Mouse (Mus musculus) limb, embryonic 12.5 days (tissue): ENCODE measurements at regions not wholly inside any gene's neighbourhood (a gene's known extent, or its start where the extent isn't known, plus 50 kb on each side); places are given as distances from the start of the nearest gene placed in this dataset.

ENCODE experiments used
- ATAC-seq: fragments of 200-750 bp; cut with Nextera tagmentation; 2 replicates; pipeline ENCODE4 v1.8.0; 2017; ENCODE audit warnings: low read depth, moderate TSS enrichment; ENCODE audit not compliant: insufficient number of reproducible peaks, insufficient read depth, low FRiP score, low TSS enrichment
- H3K27ac ChIP-seq: fragments of 300-500 bp; sonication (generic); 2 replicates; pipeline ENCODE4 v1.5.1; 2016; ENCODE audit warnings: mild to moderate bottlenecking, moderate library complexity
- H3K27me3 ChIP-seq: fragments of 300-500 bp; sonication (generic); 2 replicates; pipeline ENCODE4 v1.6.1; 2016; ENCODE audit warnings: mild to moderate bottlenecking, moderate library complexity
- H3K36me3 ChIP-seq: fragments of 300-500 bp; sonication (generic); 2 replicates; pipeline ENCODE4 v1.6.1; 2016; ENCODE audit warnings: mild to moderate bottlenecking, moderate library complexity
- H3K4me1 ChIP-seq: fragments of 300-500 bp; sonication (generic); replicated peaks from 2 replicates; pipeline ENCODE4 v1.6.1; 2016
- H3K4me2 ChIP-seq: fragments of 300-500 bp; sonication (generic); 2 replicates; pipeline ENCODE4 v1.6.1; 2016; ENCODE audit warnings: mild to moderate bottlenecking, moderate library complexity
- H3K4me3 ChIP-seq: fragments of 300-500 bp; sonication (generic); replicated peaks from 2 replicates; pipeline ENCODE4 v1.5.1; 2016; ENCODE audit warnings: mild to moderate bottlenecking
- H3K9ac ChIP-seq: fragments of 300-500 bp; sonication (generic); replicated peaks from 2 replicates; pipeline ENCODE4 v1.6.1; 2016; ENCODE audit warnings: mild to moderate bottlenecking, moderate library complexity
- H3K9me3 ChIP-seq: fragments of 300-500 bp; sonication (generic); 2 replicates; pipeline ENCODE4 v1.6.1; 2016; ENCODE audit warnings: mild to moderate bottlenecking, moderate library complexity
- WGBS: fragments of 180-500 bp; shearing (Covaris S2); methylation state at CpG from one replicate; pipeline ENCODE4 v1.1.7; 2016; 5-methylcytosine and 5-hydroxymethylcytosine counted together

- no peaks in the 10 kb centered on the region for H3K4me1 ChIP-seq
- no peaks in the 10 kb centered on the region for H3K36me3 ChIP-seq
- H3K27me3 ChIP-seq, result peaks cover 11% of the 10 kb centered on the region; the same call in 1 of the 2 replicates
- H3K9ac ChIP-seq, result no peak overlapping the region
- no peak overlapping the region for H3K4me2 ChIP-seq
- H3K27ac ChIP-seq, result no peak overlapping the region
- ATAC-seq, result no peak
- WGBS, result 72% methylated on average over 12 of the region's 12 CpGs
- no peak overlapping the region for H3K4me3 ChIP-seq
- H3K9me3 ChIP-seq, result no peaks in the 10 kb centered on the region
Measured at GRCm38 (mm10) chr12:107335106-107335505, 153.3 kb upstream of the 3110018I06Rik start.

GRCm38 (mm10) chr12:107338758-107339157 is 149.7 kb upstream of the 3110018I06Rik start:
- Histone ChIP-seq H3K27ac (no peak overlapping the region), H3K4me2 (no peak overlapping the region), H3K4me3 (no peak overlapping the region), H3K9ac (no peak overlapping the region), H3K4me1 (no peaks in the 10 kb centered on the region), H3K36me3 (no peaks in the 10 kb centered on the region), H3K27me3 (no peaks in the 10 kb centered on the region; the same call in 1 of the 2 replicates), H3K9me3 (no peaks in the 10 kb centered on the region)
- ATAC-seq, result no peak
- 72% methylated on average over 10 of the region's 10 CpGs for WGBS

GRCm38 (mm10) chr12:107356211-107356610 is 132.2 kb upstream of the 3110018I06Rik start:
- Histone ChIP-seq H3K4me3 (no peak overlapping the region), H3K27me3 (peaks cover 6% of the 10 kb centered on the region; the same call in 1 of the 2 replicates), H3K36me3 (no peaks in the 10 kb centered on the region), H3K4me2 (no peak overlapping the region), H3K9ac (no peak overlapping the region), H3K4me1 (no peaks in the 10 kb centered on the region), H3K9me3 (no peaks in the 10 kb centered on the region), H3K27ac (no peak overlapping the region)
- WGBS, result 38% methylated on average over 6 of the region's 6 CpGs
- no peak for ATAC-seq

GRCm38 (mm10) chr12:107356974-107357373 is 131.5 kb upstream of the 3110018I06Rik start:
- whole genome bisulfite sequencing, result 86% methylated on average over 7 of the region's 7 CpGs
- H3K9me3 ChIP-seq, result no peaks in the 10 kb centered on the region
- no peak overlapping the region for H3K9ac ChIP-seq
- no peak for ATAC-seq
- peaks cover 6% of the 10 kb centered on the region; the same call in 1 of the 2 replicates for H3K27me3 ChIP-seq
- H3K36me3 ChIP-seq, result no peaks in the 10 kb centered on the region
- no peaks in the 10 kb centered on the region for H3K4me1 ChIP-seq
- no peak overlapping the region for H3K4me3 ChIP-seq
- H3K4me2 ChIP-seq, result no peak overlapping the region
- H3K27ac ChIP-seq, result no peak overlapping the region

GRCm38 (mm10) chr12:107360511-107360910 is 127.9 kb upstream of the 3110018I06Rik start:
- 84% methylated on average over 12 of the region's 12 CpGs for WGBS
- Histone ChIP-seq H3K4me3 (no peak overlapping the region), H3K4me2 (no peak overlapping the region), H3K9me3 (no peaks in the 10 kb centered on the region), H3K36me3 (no peaks in the 10 kb centered on the region), H3K27ac (no peak overlapping the region), H3K27me3 (0 out of 2 replicates have a peak, but pooled peaks cover 6% of the 10 kb centered on the region), H3K9ac (no peak overlapping the region), H3K4me1 (no peaks in the 10 kb centered on the region)
- no peak for ATAC-seq

GRCm38 (mm10) chr12:107361606-107362005 is 126.8 kb upstream of the 3110018I06Rik start:
- no peak overlapping the region for H3K27ac ChIP-seq
- no peaks in the 10 kb centered on the region for H3K9me3 ChIP-seq
- ATAC-seq, result no peak
- no peak overlapping the region for H3K4me3 ChIP-seq
- no peaks in the 10 kb centered on the region for H3K27me3 ChIP-seq
- H3K9ac ChIP-seq, result no peak overlapping the region
- H3K4me1 ChIP-seq, result no peaks in the 10 kb centered on the region
- WGBS, result 92% methylated on average over 7 of the region's 7 CpGs
- no peaks in the 10 kb centered on the region for H3K36me3 ChIP-seq
- H3K4me2 ChIP-seq, result no peak overlapping the region

- Histone ChIP-seq H3K36me3 (no peaks in the 10 kb centered on the region), H3K9ac (no peak overlapping the region), H3K4me2 (no peak overlapping the region), H3K27me3 (no peaks in the 10 kb centered on the region), H3K4me1 (no peaks in the 10 kb centered on the region), H3K27ac (no peak overlapping the region), H3K4me3 (no peak overlapping the region), H3K9me3 (no peaks in the 10 kb centered on the region)
- ATAC-seq, result no peak
- 88% methylated on average over 10 of the region's 10 CpGs for WGBS
Measured at GRCm38 (mm10) chr12:107362120-107362519, 126.3 kb upstream of the 3110018I06Rik start.

- no peak overlapping the region for H3K4me3 ChIP-seq
- no peak overlapping the region for H3K27ac ChIP-seq
- H3K9me3 ChIP-seq, result no peaks in the 10 kb centered on the region
- ATAC-seq, result no peak
- 80% methylated on average over 7 of the region's 7 CpGs for WGBS
- H3K36me3 ChIP-seq, result no peaks in the 10 kb centered on the region
- H3K27me3 ChIP-seq, result peaks cover 17% of the 10 kb centered on the region
- H3K9ac ChIP-seq, result no peak overlapping the region
- H3K4me1 ChIP-seq, result no peaks in the 10 kb centered on the region
- no peak overlapping the region for H3K4me2 ChIP-seq
Measured at GRCm38 (mm10) chr12:107372254-107372653, 116.2 kb upstream of the 3110018I06Rik start.

- no peak for ATAC-seq
- Histone ChIP-seq H3K4me3 (no peak overlapping the region), H3K4me2 (no peak overlapping the region), H3K9me3 (no peaks in the 10 kb centered on the region), H3K4me1 (no peaks in the 10 kb centered on the region), H3K9ac (no peak overlapping the region), H3K27me3 (peaks cover 4% of the 10 kb centered on the region), H3K36me3 (no peaks in the 10 kb centered on the region), H3K27ac (no peak overlapping the region)
- WGBS, result 48% methylated on average over 14 of the region's 14 CpGs
Measured at GRCm38 (mm10) chr12:107392050-107392795, 96.2 kb upstream of the 3110018I06Rik start.

GRCm38 (mm10) chr12:107394467-107394866 is 94.0 kb upstream of the 3110018I06Rik start:
- no peak overlapping the region for H3K4me2 ChIP-seq
- no peaks in the 10 kb centered on the region for H3K9me3 ChIP-seq
- peaks cover 9% of the 10 kb centered on the region for H3K27me3 ChIP-seq
- no peak overlapping the region for H3K9ac ChIP-seq
- 52% methylated on average over 1 of the region's 1 CpGs for WGBS
- no peaks in the 10 kb centered on the region for H3K36me3 ChIP-seq
- no peak overlapping the region for H3K4me3 ChIP-seq
- H3K4me1 ChIP-seq, result no peaks in the 10 kb centered on the region
- ATAC-seq, result no peak
- no peak overlapping the region for H3K27ac ChIP-seq

GRCm38 (mm10) chr12:107404821-107405220 is 83.6 kb upstream of the 3110018I06Rik start:
- 88% methylated on average over 10 of the region's 10 CpGs for WGBS
- Histone ChIP-seq H3K27me3 (0 out of 2 replicates have a peak, but pooled peaks cover 8% of the 10 kb centered on the region), H3K4me3 (no peak overlapping the region), H3K9me3 (no peaks in the 10 kb centered on the region), H3K4me2 (no peak overlapping the region), H3K36me3 (no peaks in the 10 kb centered on the region), H3K27ac (no peak overlapping the region), H3K4me1 (peaks cover 15% of the 10 kb centered on the region), H3K9ac (no peak overlapping the region)
- no peak for ATAC-seq

GRCm38 (mm10) chr12:107423923-107424322 is 64.5 kb upstream of the 3110018I06Rik start:
- Histone ChIP-seq H3K9ac (no peak overlapping the region), H3K4me3 (no peak overlapping the region), H3K4me2 (no peak overlapping the region), H3K9me3 (no peaks in the 10 kb centered on the region), H3K27me3 (no peaks in the 10 kb centered on the region), H3K27ac (no peak overlapping the region), H3K4me1 (no peaks in the 10 kb centered on the region), H3K36me3 (no peaks in the 10 kb centered on the region)
- ATAC-seq, result no peak
- 81% methylated on average over 7 of the region's 7 CpGs for WGBS
